Mouse (Mus musculus) ES-CJ7 (cell line): ENCODE results near the gene Olfr643.
"Not testable (repeated sequence)": the region's sequence is repeated elsewhere in the genome, so short reads cannot be mapped to it uniquely, and the experiment has no call there.

ENCODE experiments used
- DNase-seq: peaks from one replicate; pipeline ENCODE4 v3.0.0; 2011; ENCODE audit warnings: low read depth, low spot score

Olfr643 gene

GRCm38 (mm10) chr7:104018953-104019352 is 118.3 kb downstream of the Olfr643 start:
- no peak for DNase-seq

- DNase-seq, result no peak
Observed at GRCm38 (mm10) chr7:104017203-104017602, 120.0 kb downstream of the Olfr643 start, which contains the start of gene Olfr639. Gene Olfr639 (minus strand): TSS chr7:104017303.

GRCm38 (mm10) chr7:103999124-103999523 is 138.1 kb downstream of the Olfr643 start:
- no peak for DNase-seq

- no peak for DNase-seq
Observed at GRCm38 (mm10) chr7:103998446-103998845, 138.8 kb downstream of the Olfr643 start, which contains the start of gene Olfr638. Gene Olfr638 (plus strand): TSS chr7:103998746.

- no peak for DNase-seq
Observed at GRCm38 (mm10) chr7:103971782-103972181, 165.4 kb downstream of the Olfr643 start.

- DNase-seq, result no peak
Observed at GRCm38 (mm10) chr7:103970852-103971251, 166.4 kb downstream of the Olfr643 start, which contains the start of gene Olfr635. Gene Olfr635 (plus strand): TSS chr7:103971152.

GRCm38 (mm10) chr7:103966873-103967272 is 170.3 kb downstream of the Olfr643 start:
- not testable (repeated sequence) for DNase-seq
